Mouse (Mus musculus): Measurements from ENCODE around the gene Abcf1.
A peak's percentile ranks its signal among the peaks of the same experiment; 100 is the strongest.

Gene Abcf1

GRCm38 (mm10) chr17:35920384-35920783 lies 49.2 kb downstream of the Abcf1 start:
- no peak for DNase-seq (ENCODE audit: low spot score in 2 of 2)

GRCm38 (mm10) chr17:35919864-35920301 lies 49.7 kb downstream of the Abcf1 start:
- peak; percentile 74 to 78 for DNase-seq (ENCODE audit: low spot score in 2 of 2)

- peak; percentile 95 to 97 for DNase-seq (ENCODE audit: low spot score in 2 of 2)
Measured at GRCm38 (mm10) chr17:35919060-35919715, 50.4 kb downstream of the Abcf1 start.

- peak in 1 of 2 experiments; percentile 78 for DNase-seq (ENCODE audit: low spot score in 2 of 2)
Measured at GRCm38 (mm10) chr17:35918276-35919059, 51.1 kb downstream of the Abcf1 start.

- DNase-seq (ENCODE audit: low spot score in 2 of 2) = peak in 1 of 2 experiments; percentile 79
Measured at GRCm38 (mm10) chr17:35917463-35918251, 51.9 kb downstream of the Abcf1 start.

- peak in 1 of 2 experiments; percentile 51 for DNase-seq (ENCODE audit: low spot score in 2 of 2)
Measured at GRCm38 (mm10) chr17:35917143-35917462, 52.5 kb downstream of the Abcf1 start.

- DNase-seq (ENCODE audit: low spot score in 2 of 2) = peak; percentile 99 to 100
Measured at GRCm38 (mm10) chr17:35916297-35917142, 53.0 kb downstream of the Abcf1 start, which contains the start of the genes Mrps18b and Ppp1r10. Mrps18b (minus strand) TSS chr17:35916389. Ppp1r10 (plus strand) TSS chr17:35916434.

GRCm38 (mm10) chr17:35915538-35916296 lies 53.8 kb downstream of the Abcf1 start:
- no peak for DNase-seq (ENCODE audit: low spot score in 2 of 2)

- no peak for DNase-seq (ENCODE audit: low spot score in 2 of 2)
Measured at GRCm38 (mm10) chr17:35914975-35915374, 54.6 kb downstream of the Abcf1 start.

- peak; percentile 96 to 98 for DNase-seq (ENCODE audit: low spot score in 2 of 2)
Measured at GRCm38 (mm10) chr17:35909919-35910369, 59.6 kb downstream of the Abcf1 start, which contains the start of gene Atat1. Atat1 (minus strand) TSS chr17:35910075.

- no peak for DNase-seq (ENCODE audit: low spot score in 2 of 2)
Measured at GRCm38 (mm10) chr17:35909186-35909918, 60.2 kb downstream of the Abcf1 start.

- DNase-seq (ENCODE audit: low spot score in 2 of 2) = no peak
Measured at GRCm38 (mm10) chr17:35907609-35908008, 62.0 kb downstream of the Abcf1 start.

All from spleen, postnatal 4 days (tissue).